Mouse (Mus musculus) kidney, embryonic 14.5 days (tissue): ENCODE measurements around the gene Serpinh1. TPM values are rescaled to one million over a fixed set of nuclear protein-coding genes. Genes with fewer than 3 reads are reported as not detected.

Experiments used
- ATAC-seq: fragments of 200-750 bp; cut with Nextera tagmentation; 2 replicates; pipeline ENCODE4 v1.8.0; 2017; ENCODE audit warnings: moderate number of reproducible peaks, mild to moderate bottlenecking, moderate TSS enrichment, moderate library complexity; ENCODE audit not compliant: low FRiP score, low TSS enrichment
- H3K27ac ChIP-seq: fragments of 300-500 bp; sonication (generic); 2 replicates; pipeline ENCODE4 v1.5.1; 2014; ENCODE audit warnings: low read depth, mild to moderate bottlenecking, low read length, moderate library complexity, mixed read lengths
- H3K27me3 ChIP-seq: fragments of 300-500 bp; sonication (generic); 2 replicates; pipeline ENCODE4 v1.6.1; 2014; ENCODE audit warnings: mild to moderate bottlenecking, low read length; ENCODE audit not compliant: control insufficient read depth, insufficient read depth
- H3K36me3 ChIP-seq: fragments of 300-500 bp; sonication (generic); 2 replicates; pipeline ENCODE4 v1.6.1; 2014; ENCODE audit warnings: low read length, mixed read lengths; ENCODE audit not compliant: control insufficient read depth, insufficient read depth
- H3K4me1 ChIP-seq: fragments of 300-500 bp; sonication (generic); 2 replicates; pipeline ENCODE4 v1.6.1; 2014; ENCODE audit warnings: low read length, mixed read lengths; ENCODE audit not compliant: control insufficient read depth, insufficient read depth
- H3K4me2 ChIP-seq: fragments of 300-500 bp; sonication (generic); replicated peaks from 2 replicates; pipeline ENCODE4 v1.6.1; 2014; ENCODE audit warnings: low read depth, mild to moderate bottlenecking, low read length
- H3K4me3 ChIP-seq: fragments of 300-500 bp; sonication (generic); 2 replicates; pipeline ENCODE4 v1.5.1; 2014; ENCODE audit warnings: mild to moderate bottlenecking, low read length
- H3K9ac ChIP-seq: fragments of 300-500 bp; sonication (generic); 2 replicates; pipeline ENCODE4 v1.6.1; 2014; ENCODE audit warnings: low read depth, mild to moderate bottlenecking, low read length, moderate library complexity
- H3K9me3 ChIP-seq: fragments of 300-500 bp; sonication (generic); 2 replicates; pipeline ENCODE4 v1.6.1; 2016; ENCODE audit warnings: low read length; ENCODE audit not compliant: control insufficient read depth
- WGBS: fragments of 180-500 bp; shearing (Covaris S2); extraction: QIAGEN DNeasy Blood & Tissue Kit; methylation state at CpG from one replicate; pipeline ENCODE4 v1.1.7; 2014; 5-methylcytosine and 5-hydroxymethylcytosine counted together
- polyA plus RNA-seq: library from polyadenylated mRNA; unstranded; fragments of >200 nt; fragmentation: Nextera tagmentation; extraction: Ambion mirVana; gene quantifications from 2 replicates; pipeline ENCODE4 v1.2.1, GENCODE M21; 2014

The Serpinh1 gene
- polyA plus RNA-seq, 1 experiment from 2014 or later: 459 TPM

GRCm38 (mm10) chr7:99360021-99360802 is 7.2 kb upstream of the Serpinh1 start:
- ATAC-seq: peak; percentile 98
- peak overlapping the region; percentile 21 for H3K4me2 ChIP-seq
- H3K27me3 ChIP-seq: no peaks in the 10 kb centered on the region
- H3K9ac ChIP-seq: peak overlapping the region; percentile 46
- no peak overlapping the region for H3K4me3 ChIP-seq
- 5% methylated on average over 10 of the region's 10 CpGs for WGBS
- no peaks in the 10 kb centered on the region for H3K36me3 ChIP-seq
- H3K4me1 ChIP-seq: peaks cover 35% of the 10 kb centered on the region
- peak overlapping the region; percentile 97 for H3K27ac ChIP-seq
- H3K9me3 ChIP-seq: no peaks in the 10 kb centered on the region

GRCm38 (mm10) chr7:99358371-99358770 is 5.3 kb upstream of the Serpinh1 start:
- H3K9ac ChIP-seq: no peak overlapping the region
- no peaks in the 10 kb centered on the region for H3K9me3 ChIP-seq
- no peak overlapping the region for H3K4me3 ChIP-seq
- no peaks in the 10 kb centered on the region for H3K27me3 ChIP-seq
- WGBS: 82% methylated on average over 8 of the region's 8 CpGs
- no peaks in the 10 kb centered on the region for H3K36me3 ChIP-seq
- H3K4me1 ChIP-seq: peaks cover 45% of the 10 kb centered on the region
- no peak overlapping the region for H3K4me2 ChIP-seq
- H3K27ac ChIP-seq: no peak overlapping the region
- no peak for ATAC-seq

- H3K4me2 ChIP-seq: no peak overlapping the region
- peak overlapping the region; percentile 97 for H3K27ac ChIP-seq
- 41% methylated on average over 7 of the region's 7 CpGs for WGBS
- peaks cover 48% of the 10 kb centered on the region for H3K4me1 ChIP-seq
- H3K36me3 ChIP-seq: no peaks in the 10 kb centered on the region
- no peak overlapping the region for H3K9ac ChIP-seq
- H3K4me3 ChIP-seq: no peak overlapping the region
- no peaks in the 10 kb centered on the region for H3K9me3 ChIP-seq
- H3K27me3 ChIP-seq: no peaks in the 10 kb centered on the region
- no peak for ATAC-seq
These were observed 4.2 kb upstream of the Serpinh1 start for GRCm38 (mm10) chr7:99357201-99357600.

GRCm38 (mm10) chr7:99356244-99356930 is 3.3 kb upstream of the Serpinh1 start:
- 31% methylated on average over 9 of the region's 9 CpGs for WGBS
- Histone ChIP-seq H3K4me3 (no peak overlapping the region), H3K4me2 (peak overlapping the region; percentile 33), H3K27ac (peak overlapping the region; percentile 97), H3K36me3 (0 out of 2 replicates have a peak, but pooled peaks cover under 1% of the 10 kb centered on the region), H3K9me3 (no peaks in the 10 kb centered on the region), H3K9ac (peak overlapping the region; percentile 49), H3K27me3 (no peaks in the 10 kb centered on the region), H3K4me1 (peaks cover 48% of the 10 kb centered on the region)
- ATAC-seq: no peak

DNA sequence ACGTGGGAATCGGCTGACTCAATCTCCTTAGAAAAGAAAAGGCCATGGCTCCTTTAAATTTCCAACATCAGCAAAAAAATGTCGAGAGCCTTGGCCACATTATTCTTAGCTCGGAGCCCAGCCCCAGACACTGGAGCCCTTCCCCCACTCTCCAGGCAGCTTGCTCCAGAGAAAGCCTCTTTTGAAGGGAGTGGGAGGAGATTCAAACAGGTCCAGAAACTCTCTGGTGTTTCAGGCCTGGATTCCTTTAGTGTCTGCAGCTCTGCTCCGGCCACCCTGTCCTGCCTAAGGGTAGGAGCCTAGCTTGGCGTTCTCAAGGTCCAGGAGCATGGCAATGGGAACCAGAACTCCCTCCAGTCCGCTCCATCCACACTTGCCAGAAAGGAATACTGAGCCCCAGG is 2.7 kb upstream of the Serpinh1 start:
- Histone ChIP-seq H3K4me1 (peaks cover 45% of the 10 kb centered on the region), H3K27me3 (no peaks in the 10 kb centered on the region), H3K9ac (peak overlapping the region; percentile 49), H3K9me3 (no peaks in the 10 kb centered on the region), H3K36me3 (0 out of 2 replicates have a peak, but pooled peaks cover 4% of the 10 kb centered on the region), H3K27ac (peak overlapping the region; percentile 97), H3K4me2 (peak overlapping the region; percentile 33), H3K4me3 (no peak overlapping the region)
- WGBS: 9% methylated on average over 7 of the region's 7 CpGs
- no peak for ATAC-seq

DNA sequence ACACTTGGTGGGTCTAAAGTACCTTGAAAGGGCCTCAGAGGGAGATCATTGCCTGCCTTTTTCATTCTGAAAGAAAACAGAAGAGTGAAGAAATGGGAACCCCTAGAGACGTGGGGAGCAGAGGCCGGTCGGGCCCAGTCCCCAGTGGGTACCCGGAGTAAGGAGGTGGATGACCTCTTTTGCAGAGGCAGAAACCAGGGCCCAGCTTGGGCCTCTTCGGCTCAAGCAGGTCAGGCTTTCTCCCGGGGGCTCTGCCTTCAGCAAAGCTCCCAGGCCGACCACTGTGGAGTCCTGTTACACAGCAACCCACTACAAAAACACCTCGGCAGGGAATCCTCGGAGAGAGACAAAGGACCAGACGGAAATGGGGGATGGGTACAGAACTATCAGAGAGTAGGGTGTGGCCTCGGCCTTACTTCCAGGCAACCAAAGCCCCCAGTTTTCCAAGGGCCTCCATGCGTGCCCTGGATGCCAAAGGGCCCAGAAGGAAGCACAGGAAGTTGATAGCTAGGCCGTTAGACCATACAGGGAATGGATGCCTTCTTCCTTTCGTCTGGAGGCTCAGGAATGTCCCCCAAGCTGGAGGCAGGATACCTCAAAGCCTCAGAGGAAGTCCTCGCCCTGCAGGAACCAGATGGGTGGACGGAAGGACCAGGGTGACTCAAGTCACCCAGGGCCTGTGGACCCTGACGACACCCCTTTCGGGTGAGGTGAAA is 1.1 kb downstream of the Serpinh1 start:
- Histone ChIP-seq H3K4me2 (peak overlapping the region; percentile 86), H3K27me3 (no peaks in the 10 kb centered on the region), H3K27ac (peak overlapping the region; percentile 98), H3K9me3 (no peaks in the 10 kb centered on the region), H3K4me1 (peaks cover 54% of the 10 kb centered on the region), H3K4me3 (peak overlapping the region; percentile 79), H3K9ac (peak overlapping the region; percentile 94), H3K36me3 (peaks cover 38% of the 10 kb centered on the region)
- peak; percentile 30 for ATAC-seq
- WGBS: under 1% methylated on average over 18 of the region's 18 CpGs

GRCm38 (mm10) chr7:99351104-99351801 is 1.8 kb downstream of the Serpinh1 start:
- H3K4me2 ChIP-seq: peak overlapping the region; percentile 86
- 4% methylated on average over 12 of the region's 12 CpGs for WGBS
- ATAC-seq: 0 out of 2 replicates have a peak, but pooled peaks have one; percentile 3
- peak overlapping the region; percentile 98 for H3K27ac ChIP-seq
- H3K9ac ChIP-seq: peak overlapping the region; percentile 94
- peak overlapping the region; percentile 79 for H3K4me3 ChIP-seq
- peaks cover 47% of the 10 kb centered on the region for H3K4me1 ChIP-seq
- H3K9me3 ChIP-seq: no peaks in the 10 kb centered on the region
- H3K27me3 ChIP-seq: no peaks in the 10 kb centered on the region
- peaks cover 45% of the 10 kb centered on the region for H3K36me3 ChIP-seq

- Histone ChIP-seq H3K27ac (peak overlapping the region; percentile 98), H3K9me3 (no peaks in the 10 kb centered on the region), H3K27me3 (no peaks in the 10 kb centered on the region), H3K9ac (peak overlapping the region; percentile 94), H3K4me3 (peak overlapping the region; percentile 79), H3K36me3 (peaks cover 57% of the 10 kb centered on the region), H3K4me2 (peak overlapping the region; percentile 86), H3K4me1 (peaks cover 37% of the 10 kb centered on the region)
- no peak for ATAC-seq
- WGBS: 36% methylated on average over 9 of the region's 9 CpGs
These were observed 3.0 kb downstream of the Serpinh1 start for GRCm38 (mm10) chr7:99349782-99350720.
